Mouse (Mus musculus): Measurements from ENCODE around the gene Ubald2.

The Ubald2 gene

GRCm38 (mm10) chr11:116432593-116433355, 1.1 kb upstream of the Ubald2 start:
- DNase-seq (ENCODE audit: low read depth, low spot score), result peak; percentile 31

- DNase-seq (ENCODE audit: low read depth, low spot score), result peak; percentile 71
These were observed 533 bp downstream of the Ubald2 start for GRCm38 (mm10) chr11:116434287-116434966.

GRCm38 (mm10) chr11:116434967-116435752, 1.3 kb downstream of the Ubald2 start:
- DNase-seq (ENCODE audit: low read depth, low spot score), result peak; percentile 17

- DNase-seq (ENCODE audit: low read depth, low spot score), result no peak
These were observed 2.3 kb downstream of the Ubald2 start for GRCm38 (mm10) chr11:116435992-116436724.

GRCm38 (mm10) chr11:116436725-116437331, 2.9 kb downstream of the Ubald2 start:
- DNase-seq (ENCODE audit: low read depth, low spot score), result no peak

- DNase-seq (ENCODE audit: low read depth, low spot score), result no peak
These were observed 3.6 kb downstream of the Ubald2 start for GRCm38 (mm10) chr11:116437541-116437940.

- DNase-seq (ENCODE audit: low read depth, low spot score), result no peak
These were observed 5.7 kb downstream of the Ubald2 start for GRCm38 (mm10) chr11:116439269-116440240.

GRCm38 (mm10) chr11:116440408-116441068, 6.6 kb downstream of the Ubald2 start:
- no peak for DNase-seq (ENCODE audit: low read depth, low spot score)

- DNase-seq (ENCODE audit: low read depth, low spot score), result no peak
These were observed 8.4 kb downstream of the Ubald2 start for GRCm38 (mm10) chr11:116442129-116442866.

GRCm38 (mm10) chr11:116442867-116443177, 8.9 kb downstream of the Ubald2 start:
- DNase-seq (ENCODE audit: low read depth, low spot score), result no peak

- DNase-seq (ENCODE audit: low read depth, low spot score), result no peak
These were observed 9.4 kb downstream of the Ubald2 start for GRCm38 (mm10) chr11:116443311-116443710.

GRCm38 (mm10) chr11:116443935-116444334, 10.0 kb downstream of the Ubald2 start:
- peak; percentile 25 for DNase-seq (ENCODE audit: low read depth, low spot score)

- DNase-seq (ENCODE audit: low read depth, low spot score), result peak; percentile 96
These were observed 11.9 kb downstream of the Ubald2 start for GRCm38 (mm10) chr11:116445596-116446307.

GRCm38 (mm10) chr11:116446308-116446887, 12.5 kb downstream of the Ubald2 start:
- no peak for DNase-seq (ENCODE audit: low read depth, low spot score)

- DNase-seq (ENCODE audit: low read depth, low spot score), result no peak
These were observed 13.9 kb downstream of the Ubald2 start for GRCm38 (mm10) chr11:116447822-116448221.

GRCm38 (mm10) chr11:116449341-116449740, 15.4 kb downstream of the Ubald2 start:
- DNase-seq (ENCODE audit: low read depth, low spot score), result no peak

GRCm38 (mm10) chr11:116453889-116454288, 20.0 kb downstream of the Ubald2 start:
- DNase-seq (ENCODE audit: low read depth, low spot score), result no peak

GRCm38 (mm10) chr11:116456234-116456633, 22.3 kb downstream of the Ubald2 start:
- DNase-seq (ENCODE audit: low read depth, low spot score), result no peak

All from 3T3-L1 (cell line).